Mouse (Mus musculus) heart, adult 18-20 months (tissue): ENCODE data around the gene Faim. TPM values are rescaled to one million over a fixed set of nuclear protein-coding genes. Genes with fewer than 3 reads are reported as not detected.
A peak's percentile ranks its signal among the peaks of the same experiment; 100 is the strongest.

Experiments used
- DNase-seq, 2 experiments: peaks; one replicate each; pipeline ENCODE4 v3.0.0; 2021 to 2022; ENCODE audit warnings: mixed read lengths in 1 of 2
- total RNA-seq, 2 experiments: library from RNA; stranded (reverse); gene quantifications; 2 replicates each; pipeline ENCODE4 v1.2.3; 2021

Faim gene
- total RNA-seq, 2 experiments from 2014 or later = 4.8 to 5.6 TPM

DNA sequence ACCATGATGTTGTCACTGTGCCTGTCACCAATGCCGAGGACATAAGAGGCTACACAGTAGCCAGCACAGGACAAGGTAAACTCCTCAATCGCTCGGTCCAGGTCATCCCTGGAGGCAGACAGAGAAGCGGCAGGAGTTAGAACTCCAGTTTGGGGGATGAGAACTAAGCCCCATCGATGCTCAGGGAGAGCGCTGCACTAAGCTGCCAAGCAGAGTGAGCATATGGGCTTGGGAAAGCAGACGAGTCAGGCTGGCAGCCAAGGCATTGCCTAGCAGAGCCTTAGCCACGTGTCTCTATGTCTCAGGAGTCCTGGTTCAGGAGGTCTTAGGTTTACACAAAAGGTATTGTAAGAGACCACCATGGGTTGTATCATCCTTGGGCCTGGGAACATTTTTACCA, 58.6 kb downstream of the Faim start:
- DNase-seq = no peak

DNA sequence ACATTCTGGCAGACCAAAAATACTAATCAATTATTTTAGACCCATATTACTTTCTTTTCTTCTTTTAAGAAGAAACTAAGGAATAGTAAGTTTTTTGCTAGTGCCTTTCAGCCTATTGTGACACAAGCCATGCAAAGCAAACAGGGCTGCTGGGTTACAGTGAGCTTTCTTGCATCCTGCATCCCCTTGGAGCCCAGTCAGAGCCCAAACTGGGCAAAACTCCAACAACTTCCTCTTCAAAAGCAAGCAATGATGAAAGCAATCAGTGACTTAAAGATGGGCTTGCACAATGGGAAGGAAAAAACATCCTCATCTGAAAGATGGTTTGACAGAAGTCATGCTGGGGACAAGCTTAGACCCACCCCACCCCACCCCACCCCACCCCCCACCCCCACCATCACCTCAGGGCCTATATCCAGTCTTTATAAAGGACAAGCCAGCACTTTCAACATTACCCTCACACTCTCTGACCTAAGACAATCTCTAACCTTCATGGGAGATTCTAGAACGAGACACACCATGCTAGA, 62.6 kb downstream of the Faim start:
- peak; percentile 31 to 42 for DNase-seq

DNA sequence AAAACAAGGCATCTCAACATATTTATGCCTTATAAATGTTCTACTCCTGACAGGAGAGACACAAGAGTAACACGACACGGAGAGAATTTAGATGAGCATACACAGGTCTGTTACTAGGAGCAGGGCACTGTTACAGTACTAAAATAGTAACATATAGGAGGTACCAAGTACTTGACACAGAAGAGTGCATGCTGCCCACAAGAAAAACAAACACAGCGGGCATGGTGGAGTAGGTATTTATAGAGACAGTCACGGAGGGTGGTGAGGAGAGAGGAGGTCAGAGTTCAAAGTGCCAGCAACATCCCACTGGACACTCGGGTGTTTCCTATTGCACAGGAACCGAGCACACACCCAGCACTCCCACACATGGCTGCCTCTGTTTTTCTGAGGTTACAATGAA, 63.6 kb downstream of the Faim start:
- peak; percentile 7 to 13 for DNase-seq

Other genes with a start within 250 kb of the Faim start
- not detected for gene Prr23a1, start 143.9 kb upstream of the Faim start, total RNA-seq
- not detected for gene Prr23a2, start 129.9 kb upstream of the Faim start, total RNA-seq
- not detected for gene Prr23a3, start 121.6 kb upstream of the Faim start, total RNA-seq
- gene 7420426K07Rik, start 83.3 kb upstream of the Faim start, total RNA-seq = not detected
- gene Foxl2, start 31.1 kb upstream of the Faim start, total RNA-seq = not detected
- gene Gm1123, start 49.3 kb downstream of the Faim start, total RNA-seq = under 1 TPM in 1 of 2 experiments, not detected in 1; 0.18 TPM
- gene Pik3cb, start 154.2 kb downstream of the Faim start, total RNA-seq = 10 to 100 TPM in 1 of 2 experiments, 1 to 10 TPM in 1; 9.4 to 10.7 TPM